Mouse (Mus musculus): Measurements from ENCODE around the gene Dntt. TPM values are rescaled to one million over a fixed set of nuclear protein-coding genes. Genes with fewer than 3 reads are reported as not detected.

Dntt gene
- polyA plus RNA-seq, 1 experiment from 2014 or later, result 0.17 TPM

GRCm38 (mm10) chr19:40995449-40996401 is 33.4 kb upstream of the Dntt start:
- Histone ChIP-seq H3K27me3 (ENCODE audit: insufficient read depth, low read length) (no peaks in the 10 kb centered on the region), H3K36me3 (ENCODE audit: insufficient read depth, low read length) (no peaks in the 10 kb centered on the region), H3K27ac (peak overlapping the region; percentile 73), H3K9me3 (replicated peaks; ENCODE audit: low read length) (no peaks in the 10 kb centered on the region), H3K9ac (ENCODE audit: low read depth, low read length) (no peak overlapping the region), H3K4me1 (replicated peaks; ENCODE audit: insufficient read depth, low read length) (peaks cover 4% of the 10 kb centered on the region; the same call in 1 of the 2 replicates), H3K4me3 (replicated peaks; ENCODE audit: low read depth, low read length) (no peak overlapping the region), H3K4me2 (ENCODE audit: low read length) (no peak overlapping the region)
- DNase-seq (ENCODE audit: low spot score) (peak; percentile 51), ATAC-seq (replicated peaks; ENCODE audit: low FRiP score, low read depth) (peak; percentile 66)
- no peak for TF ChIP-seq CTCF (IDR thresholded peaks at IDR 0.05; ENCODE audit: low read depth)
- WGBS, result 26% methylated on average over 21 of the region's 21 CpGs

DNA sequence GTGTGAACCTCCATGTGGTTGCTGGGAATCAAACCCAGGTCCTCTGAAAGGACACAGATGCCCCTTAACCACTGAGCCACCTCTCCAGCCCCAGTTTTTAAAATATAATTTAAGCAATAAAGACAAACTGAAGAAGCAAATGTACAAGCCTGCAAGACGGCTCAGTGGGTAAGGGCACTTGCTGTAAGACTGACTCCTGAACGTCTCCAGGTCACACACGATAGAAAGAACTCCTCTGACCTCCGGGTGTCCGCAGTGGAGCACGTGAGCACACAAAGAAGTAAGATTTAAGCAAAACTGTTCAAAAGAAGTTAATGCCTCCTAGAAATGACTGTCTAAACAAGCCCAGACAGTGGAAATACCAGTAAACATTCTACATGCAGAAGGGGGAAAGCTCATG is 32.4 kb upstream of the Dntt start:
- DNase-seq (ENCODE audit: low spot score) (no peak), ATAC-seq (replicated peaks; ENCODE audit: low FRiP score, low read depth) (no peak)
- WGBS, result 87% methylated on average over 6 of the region's 6 CpGs
- Histone ChIP-seq H3K4me3 (replicated peaks; ENCODE audit: low read depth, low read length) (no peak overlapping the region), H3K27ac (peak overlapping the region; percentile 73), H3K36me3 (ENCODE audit: insufficient read depth, low read length) (no peaks in the 10 kb centered on the region), H3K9ac (ENCODE audit: low read depth, low read length) (no peak overlapping the region), H3K4me1 (replicated peaks; ENCODE audit: insufficient read depth, low read length) (peaks cover 4% of the 10 kb centered on the region; the same call in 1 of the 2 replicates), H3K9me3 (replicated peaks; ENCODE audit: low read length) (no peaks in the 10 kb centered on the region), H3K4me2 (ENCODE audit: low read length) (no peak overlapping the region), H3K27me3 (ENCODE audit: insufficient read depth, low read length) (no peaks in the 10 kb centered on the region)
- TF ChIP-seq CTCF (IDR thresholded peaks at IDR 0.05; ENCODE audit: low read depth), result no peak

- H3K4me3 ChIP-seq (replicated peaks; ENCODE audit: low read depth, low read length), result no peak overlapping the region
- WGBS, result 43% methylated on average over 5 of the region's 5 CpGs
- no peaks in the 10 kb centered on the region for H3K36me3 ChIP-seq (ENCODE audit: insufficient read depth, low read length)
- no peak for TF ChIP-seq CTCF (IDR thresholded peaks at IDR 0.05; ENCODE audit: low read depth)
- no peak; the same call in 1 of the 2 replicates for ATAC-seq (replicated peaks; ENCODE audit: low FRiP score, low read depth)
- peak overlapping the region; percentile 63 for H3K27ac ChIP-seq
- H3K9ac ChIP-seq (ENCODE audit: low read depth, low read length), result no peak overlapping the region
- H3K4me2 ChIP-seq (ENCODE audit: low read length), result no peak overlapping the region
- no peaks in the 10 kb centered on the region for H3K27me3 ChIP-seq (ENCODE audit: insufficient read depth, low read length)
- DNase-seq (ENCODE audit: low spot score), result peak; percentile 25
- H3K4me1 ChIP-seq (replicated peaks; ENCODE audit: insufficient read depth, low read length), result peaks cover 4% of the 10 kb centered on the region; the same call in 1 of the 2 replicates
- H3K9me3 ChIP-seq (replicated peaks; ENCODE audit: low read length), result no peaks in the 10 kb centered on the region
These were observed 30.5 kb upstream of the Dntt start for GRCm38 (mm10) chr19:40998469-40999170.

DNA sequence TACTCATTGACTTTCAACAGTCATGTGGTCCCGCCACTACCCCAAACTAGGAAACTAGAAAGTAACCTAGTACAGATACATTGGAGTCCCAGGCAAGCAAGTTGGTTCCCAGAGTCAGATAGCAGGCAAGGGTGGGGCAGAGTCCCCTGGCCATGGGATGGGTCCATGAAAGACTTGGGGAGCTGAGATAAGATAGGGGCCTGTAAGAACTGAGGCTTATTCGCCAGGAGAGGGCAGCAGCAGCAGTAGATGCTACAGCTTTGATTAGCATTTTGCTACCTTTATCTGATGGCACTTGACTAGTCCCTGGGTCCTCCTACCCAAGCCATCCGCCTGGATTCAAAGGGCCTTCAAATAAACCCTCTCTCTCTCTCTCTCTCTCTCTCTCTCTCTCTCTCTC is 29.5 kb upstream of the Dntt start:
- Histone ChIP-seq H3K27ac (0 out of 2 replicates have a peak overlapping the region, but pooled peaks have one; percentile 63), H3K27me3 (ENCODE audit: insufficient read depth, low read length) (no peaks in the 10 kb centered on the region), H3K4me2 (ENCODE audit: low read length) (no peak overlapping the region), H3K9ac (ENCODE audit: low read depth, low read length) (no peak overlapping the region), H3K9me3 (replicated peaks; ENCODE audit: low read length) (no peaks in the 10 kb centered on the region), H3K4me1 (replicated peaks; ENCODE audit: insufficient read depth, low read length) (peaks cover 4% of the 10 kb centered on the region; the same call in 1 of the 2 replicates), H3K36me3 (ENCODE audit: insufficient read depth, low read length) (no peaks in the 10 kb centered on the region), H3K4me3 (replicated peaks; ENCODE audit: low read depth, low read length) (no peak overlapping the region)
- TF ChIP-seq CTCF (IDR thresholded peaks at IDR 0.05; ENCODE audit: low read depth), result no peak
- no peak for ATAC-seq (replicated peaks; ENCODE audit: low FRiP score, low read depth)
- 63% methylated on average over 3 of the region's 3 CpGs for WGBS
- DNase-seq (ENCODE audit: low spot score), result no peak

- ATAC-seq (replicated peaks; ENCODE audit: low FRiP score, low read depth), result no peak
- Histone ChIP-seq H3K9me3 (replicated peaks; ENCODE audit: low read length) (no peaks in the 10 kb centered on the region), H3K4me2 (ENCODE audit: low read length) (no peak overlapping the region), H3K36me3 (ENCODE audit: insufficient read depth, low read length) (no peaks in the 10 kb centered on the region), H3K27me3 (ENCODE audit: insufficient read depth, low read length) (no peaks in the 10 kb centered on the region), H3K4me3 (replicated peaks; ENCODE audit: low read depth, low read length) (no peak overlapping the region), H3K4me1 (replicated peaks; ENCODE audit: insufficient read depth, low read length) (no peaks in the 10 kb centered on the region), H3K9ac (ENCODE audit: low read depth, low read length) (no peak overlapping the region), H3K27ac (no peak overlapping the region)
- no peak for DNase-seq (ENCODE audit: low spot score)
- no peak for TF ChIP-seq CTCF (IDR thresholded peaks at IDR 0.05; ENCODE audit: low read depth)
- WGBS, result 91% methylated on average over 3 of the region's 3 CpGs
These were observed 25.3 kb upstream of the Dntt start for GRCm38 (mm10) chr19:41003694-41004315.

- no peak overlapping the region for H3K27ac ChIP-seq
- WGBS, result 26% methylated on average over 4 of the region's 4 CpGs
- H3K27me3 ChIP-seq (ENCODE audit: insufficient read depth, low read length), result no peaks in the 10 kb centered on the region
- no peak overlapping the region for H3K4me3 ChIP-seq (replicated peaks; ENCODE audit: low read depth, low read length)
- H3K4me1 ChIP-seq (replicated peaks; ENCODE audit: insufficient read depth, low read length), result no peaks in the 10 kb centered on the region
- TF ChIP-seq CTCF (IDR thresholded peaks at IDR 0.05; ENCODE audit: low read depth), result no peak
- no peak overlapping the region for H3K9ac ChIP-seq (ENCODE audit: low read depth, low read length)
- no peak for ATAC-seq (replicated peaks; ENCODE audit: low FRiP score, low read depth)
- no peaks in the 10 kb centered on the region for H3K9me3 ChIP-seq (replicated peaks; ENCODE audit: low read length)
- DNase-seq (ENCODE audit: low spot score), result no peak
- H3K36me3 ChIP-seq (ENCODE audit: insufficient read depth, low read length), result no peaks in the 10 kb centered on the region
- no peak overlapping the region for H3K4me2 ChIP-seq (ENCODE audit: low read length)
These were observed 22.5 kb upstream of the Dntt start for GRCm38 (mm10) chr19:41006621-41007020.
